Mouse (Mus musculus): ENCODE results near the gene Ddx11. TPM values are rescaled to one million over a fixed set of nuclear protein-coding genes. Genes with fewer than 3 reads are reported as not detected.

Ddx11 gene
- total and polyA plus RNA-seq, 3 experiments: 26.9 to 32.7 TPM; not detected in 1

GRCm38 (mm10) chr17:66101380-66102330 lies 21.7 kb upstream of the Ddx11 start, which contains the start of gene Ndufv2 (continued):
- peak; percentile 22; the same call in 1 of the 2 replicates for TF ChIP-seq ZC3H11A (IDR thresholded peaks at IDR 0.05; ENCODE audit: low read depth, low read length)
- TF ChIP-seq ETS1 (IDR thresholded peaks at IDR 0.05; ENCODE audit: low read depth, low read length): 0 out of 2 replicates have a peak, but pooled peaks have one; percentile 18
- 0 out of 2 replicates have a peak, but pooled peaks have one; percentile 18 for TF ChIP-seq CHD1 (IDR thresholded peaks at IDR 0.05; ENCODE audit: low read depth, low read length)
- peak; percentile 77 for TF ChIP-seq MXI1 (IDR thresholded peaks at IDR 0.05; ENCODE audit: low read depth, low read length)
- TF ChIP-seq GABPA (IDR thresholded peaks at IDR 0.05; ENCODE audit: low read depth, low read length): no peak

- H3K27ac ChIP-seq (ENCODE audit: control insufficient read depth, low read depth, low read length): no peak overlapping the region
- H3K36me3 ChIP-seq (ENCODE audit: control insufficient read depth in 1 of 2, insufficient read depth in 2 of 2, low read length in 2 of 2): peaks cover 0 to 14% of the 10 kb centered on the region in 2 experiments; a peak in 2 of 4 replicates
- H3K4me3 ChIP-seq (ENCODE audit: control insufficient read depth in 1 of 2, insufficient read depth in 1 of 2, low read depth in 2 of 2, low read length in 2 of 2): no peak overlapping the region
- no peak for DNase-seq (ENCODE audit: low read depth, low spot score)
- no peak overlapping the region for H3K9ac ChIP-seq (ENCODE audit: control insufficient read depth, low read depth, low read length, poor library complexity, severe bottlenecking)
- H3K9me3 ChIP-seq (replicated peaks; ENCODE audit: insufficient read depth, low read length): no peaks in the 10 kb centered on the region
- no peaks in the 10 kb centered on the region; a peak in 1 of 4 replicates for H3K27me3 ChIP-seq (ENCODE audit: control insufficient read depth in 1 of 2, insufficient read depth in 2 of 2, low read length in 2 of 2)
- H3K79me2 ChIP-seq (ENCODE audit: control insufficient read depth, insufficient read depth, low read length, poor library complexity): peaks cover 20% of the 10 kb centered on the region
- H3K4me1 ChIP-seq (ENCODE audit: control insufficient read depth in 1 of 2, insufficient read depth in 2 of 2, low read length in 2 of 2): peaks cover 2 to 7% of the 10 kb centered on the region in 2 experiments; a peak in 3 of 4 replicates
- no peak for TF ChIP-seq MAX (IDR thresholded peaks at IDR 0.05; ENCODE audit: low read length)
- no peak for TF ChIP-seq JUND (IDR thresholded peaks at IDR 0.05; ENCODE audit: low read depth, low read length)
- no peak for TF ChIP-seq CHD1 (IDR thresholded peaks at IDR 0.05; ENCODE audit: low read depth, low read length)
Observed at GRCm38 (mm10) chr17:66104076-66104475, 19.2 kb upstream of the Ddx11 start.

GRCm38 (mm10) chr17:66106601-66107267 lies 16.6 kb upstream of the Ddx11 start:
- Histone ChIP-seq H3K4me3 (ENCODE audit: control insufficient read depth in 1 of 2, insufficient read depth in 1 of 2, low read depth in 2 of 2, low read length in 2 of 2) (0 out of 4 replicates have a peak overlapping the region, but pooled peaks of 1 of the 2 experiments have one; percentile 41), H3K4me1 (ENCODE audit: control insufficient read depth in 1 of 2, insufficient read depth in 2 of 2, low read length in 2 of 2) (peaks cover 0 to 10% of the 10 kb centered on the region in 2 experiments; a peak in 3 of 4 replicates), H3K27ac (ENCODE audit: control insufficient read depth, low read depth, low read length) (no peak overlapping the region), H3K9me3 (replicated peaks; ENCODE audit: insufficient read depth, low read length) (no peaks in the 10 kb centered on the region), H3K36me3 (ENCODE audit: control insufficient read depth in 1 of 2, insufficient read depth in 2 of 2, low read length in 2 of 2) (peaks cover 0 to 3% of the 10 kb centered on the region in 2 experiments; a peak in 2 of 4 replicates), H3K27me3 (ENCODE audit: control insufficient read depth in 1 of 2, insufficient read depth in 2 of 2, low read length in 2 of 2) (no peaks in the 10 kb centered on the region), H3K9ac (ENCODE audit: control insufficient read depth, low read depth, low read length, poor library complexity, severe bottlenecking) (no peak overlapping the region), H3K79me2 (ENCODE audit: control insufficient read depth, insufficient read depth, low read length, poor library complexity) (peaks cover 4% of the 10 kb centered on the region)
- peak; percentile 82 for DNase-seq (ENCODE audit: low read depth, low spot score)
- TF ChIP-seq USF1 (IDR thresholded peaks at IDR 0.05; ENCODE audit: low read depth, low read length): no peak
- TF ChIP-seq ZNF384 (IDR thresholded peaks at IDR 0.05; ENCODE audit: low read depth, low read length): no peak
- peak; percentile 47; the same call in 1 of the 2 replicates for TF ChIP-seq HCFC1 (IDR thresholded peaks at IDR 0.05; ENCODE audit: low read depth, low read length)
- TF ChIP-seq TAL1 (IDR thresholded peaks at IDR 0.05; ENCODE audit: low read length): no peak
- peak; percentile 84 to 96 (median 94) for TF ChIP-seq CTCF (IDR thresholded peaks at IDR 0.05 in 2 of 3, conservative IDR thresholded peaks at IDR 0.05 in 1 of 3; ENCODE audit: control insufficient read depth in 1 of 3, insufficient read depth in 1 of 3, low read depth in 2 of 3, low read length in 3 of 3, poor library complexity in 1 of 3, severe bottlenecking in 1 of 3)
- TF ChIP-seq RAD21 (IDR thresholded peaks at IDR 0.05; ENCODE audit: low read depth, low read length): peak; percentile 87
- TF ChIP-seq USF2 (IDR thresholded peaks at IDR 0.05; ENCODE audit: borderline replicate concordance in 1 of 2, insufficient read depth in 1 of 2, low read depth in 1 of 2, low read length in 2 of 2): no peak
- TF ChIP-seq E2F4 (IDR thresholded peaks at IDR 0.05; ENCODE audit: borderline replicate concordance, low read depth, low read length): no peak
- peak; percentile 62 for TF ChIP-seq GATA1 (IDR thresholded peaks at IDR 0.05; ENCODE audit: low read depth, low read length)
- TF ChIP-seq TBP (IDR thresholded peaks at IDR 0.05; ENCODE audit: low read depth, low read length): peak; percentile 38; the same call in 1 of the 2 replicates
- TF ChIP-seq SIN3A (IDR thresholded peaks at IDR 0.05; ENCODE audit: low read length): no peak; the same call in 1 of the 2 replicates
- TF ChIP-seq ELF1 (IDR thresholded peaks at IDR 0.05; ENCODE audit: low read depth, low read length): no peak
- TF ChIP-seq ZC3H11A (IDR thresholded peaks at IDR 0.05; ENCODE audit: low read depth, low read length): peak; percentile 88
- no peak for TF ChIP-seq MYB (IDR thresholded peaks at IDR 0.05; ENCODE audit: low read depth, low read length)
- TF ChIP-seq POLR2A (IDR thresholded peaks at IDR 0.05; ENCODE audit: control insufficient read depth in 1 of 2, insufficient read depth in 1 of 2, low read depth in 1 of 2, low read length in 2 of 2, poor library complexity in 1 of 2): no peak
- TF ChIP-seq GABPA (IDR thresholded peaks at IDR 0.05; ENCODE audit: low read depth, low read length): no peak
- no peak for TF ChIP-seq MEF2A (IDR thresholded peaks at IDR 0.05; ENCODE audit: extremely low read depth, insufficient replicate concordance, low read depth, low read length, poor library complexity, severe bottlenecking)
- no peak for TF ChIP-seq MAX (IDR thresholded peaks at IDR 0.05; ENCODE audit: low read length)
- no peak for TF ChIP-seq UBTF (IDR thresholded peaks at IDR 0.05; ENCODE audit: borderline replicate concordance, insufficient read depth, low read depth, low read length)
- TF ChIP-seq MAZ (IDR thresholded peaks at IDR 0.05; ENCODE audit: low read depth, low read length): no peak
- no peak for TF ChIP-seq POLR2AphosphoS2 (IDR thresholded peaks at IDR 0.05; ENCODE audit: low read length)
